Mouse (Mus musculus): ENCODE results near the gene Col2a1.

The Col2a1 gene

DNA sequence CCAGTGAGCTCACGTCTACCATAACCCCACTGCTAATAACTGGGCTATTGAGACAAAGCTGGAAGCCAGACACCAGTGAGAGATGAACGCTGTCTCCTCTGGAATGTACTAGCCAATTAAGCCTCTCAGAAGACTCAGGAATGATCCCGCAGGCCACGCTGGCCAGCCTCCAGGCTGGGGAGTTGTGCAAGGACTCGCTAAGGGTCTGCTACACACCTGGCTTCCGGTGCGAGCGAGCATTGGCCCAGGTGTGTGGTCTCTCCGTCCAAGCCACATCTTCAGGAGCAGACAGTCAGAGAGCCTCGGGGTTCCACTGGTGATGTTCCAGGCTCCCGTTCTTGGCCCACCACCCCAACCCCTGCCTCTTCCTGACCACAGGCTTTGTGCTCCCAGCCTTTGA lies 48.1 kb downstream of the Col2a1 start:
- DNase-seq = no peak

DNA sequence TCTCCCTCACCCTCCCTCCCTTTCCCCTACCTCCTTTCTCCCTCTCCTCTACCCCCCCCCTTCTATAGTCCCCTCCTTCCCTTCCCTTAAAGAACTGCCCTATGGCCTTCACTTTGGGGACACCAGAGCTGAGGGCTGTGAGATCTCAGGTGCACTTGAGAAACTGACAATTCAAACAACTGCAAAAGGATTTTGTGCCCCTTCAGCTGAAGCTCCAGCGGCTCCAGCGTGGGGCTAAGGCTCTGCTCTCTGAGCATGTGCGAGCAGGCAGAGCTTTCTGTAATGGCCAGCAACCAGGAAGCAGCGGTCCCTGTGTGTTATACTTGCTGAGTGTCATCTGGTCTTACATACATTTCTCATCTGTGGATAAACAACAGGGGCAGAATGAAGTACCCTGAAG lies 48.8 kb downstream of the Col2a1 start:
- no peak for DNase-seq

DNA sequence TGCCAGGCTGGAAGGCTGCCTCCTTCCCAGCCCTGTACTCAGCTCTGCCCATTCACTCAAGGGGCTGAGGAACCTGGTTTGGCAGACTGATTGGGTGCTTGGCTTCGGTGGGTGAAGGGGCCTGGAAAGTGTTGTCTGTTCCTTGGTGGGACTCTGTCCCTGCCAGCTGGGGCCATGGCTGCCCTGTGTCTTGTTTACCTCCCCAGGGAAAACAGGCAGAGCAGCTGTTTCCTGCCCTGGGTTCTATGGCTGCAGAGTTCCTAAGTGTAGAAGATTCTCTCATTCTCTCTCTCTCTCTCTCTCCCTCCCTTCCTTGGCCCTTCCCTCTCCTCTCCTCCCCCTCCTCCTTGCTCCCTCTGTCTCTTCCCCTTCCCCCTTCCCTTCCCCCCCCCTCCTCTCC lies 49.2 kb downstream of the Col2a1 start:
- no peak for DNase-seq

DNA sequence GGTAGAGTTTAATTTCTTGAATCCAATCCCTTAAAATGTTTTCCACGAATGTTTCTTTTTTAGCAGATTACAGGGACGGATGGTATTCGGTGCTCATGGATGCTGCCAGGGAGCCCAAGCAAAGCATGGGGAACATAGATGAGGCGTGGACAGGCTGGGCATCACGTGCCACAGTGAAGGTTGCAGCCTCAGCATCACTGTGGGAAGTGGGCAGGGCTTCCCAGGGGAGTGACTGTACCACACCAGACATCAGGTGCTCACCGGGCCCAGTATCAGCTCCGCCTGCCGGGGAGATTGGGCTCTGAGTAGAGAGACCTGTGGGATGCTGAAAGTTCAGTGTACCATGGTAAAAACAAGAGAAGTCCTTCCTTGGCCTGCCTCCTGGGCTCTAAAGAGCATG lies 49.8 kb downstream of the Col2a1 start:
- DNase-seq = no peak

DNA sequence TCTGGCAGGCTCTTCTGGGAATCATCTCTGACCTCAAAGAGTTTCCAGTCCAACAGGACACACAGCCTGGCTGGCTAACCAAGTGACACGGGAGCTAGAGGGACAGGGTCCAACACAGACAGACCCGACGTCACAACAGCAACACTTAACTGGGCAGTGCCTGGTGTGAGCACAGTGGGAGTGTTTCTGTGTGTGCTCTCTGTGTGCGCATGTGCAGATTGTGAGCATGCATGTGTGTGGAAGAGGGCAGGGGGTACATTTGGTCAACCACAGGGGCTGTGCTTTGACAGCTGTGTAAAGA lies 51.7 kb downstream of the Col2a1 start:
- DNase-seq = no peak

DNA sequence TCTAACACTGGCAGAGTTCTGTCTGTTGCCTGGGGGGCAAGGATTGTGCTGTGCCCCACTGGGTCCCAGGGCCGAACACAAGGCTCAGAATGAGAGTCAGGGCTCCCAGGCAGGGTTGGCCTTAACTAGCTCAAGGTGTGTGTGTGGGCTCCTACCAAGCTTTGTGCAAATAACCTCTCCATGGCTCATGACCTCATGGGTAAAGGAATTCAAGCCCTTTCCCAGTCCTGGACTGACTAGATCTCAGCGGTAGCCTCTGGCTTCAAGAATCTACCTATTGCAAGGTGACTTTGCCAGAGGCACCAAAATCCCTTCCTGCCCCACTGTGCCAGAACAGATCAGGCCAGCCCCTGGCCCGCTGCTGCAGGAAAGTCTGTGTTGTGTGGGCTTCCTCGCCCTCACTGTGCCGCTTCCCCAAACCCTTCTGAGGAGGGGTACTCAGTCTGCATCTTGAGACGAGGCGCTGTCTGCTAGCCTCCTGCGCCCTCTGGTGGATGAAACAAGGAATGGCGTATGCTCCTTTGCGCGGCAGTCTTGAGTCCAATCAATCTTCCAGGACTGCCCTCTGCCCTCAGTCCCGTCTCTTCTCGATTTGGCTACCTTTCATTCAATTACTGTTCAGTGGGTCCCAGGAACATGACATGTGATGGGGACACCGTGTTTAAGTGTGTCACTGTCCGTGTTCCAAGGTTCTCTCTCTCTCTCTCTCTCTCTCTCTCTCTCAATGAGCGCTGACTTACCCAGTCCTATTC lies 52.2 kb downstream of the Col2a1 start:
- DNase-seq = peak; percentile 62

DNA sequence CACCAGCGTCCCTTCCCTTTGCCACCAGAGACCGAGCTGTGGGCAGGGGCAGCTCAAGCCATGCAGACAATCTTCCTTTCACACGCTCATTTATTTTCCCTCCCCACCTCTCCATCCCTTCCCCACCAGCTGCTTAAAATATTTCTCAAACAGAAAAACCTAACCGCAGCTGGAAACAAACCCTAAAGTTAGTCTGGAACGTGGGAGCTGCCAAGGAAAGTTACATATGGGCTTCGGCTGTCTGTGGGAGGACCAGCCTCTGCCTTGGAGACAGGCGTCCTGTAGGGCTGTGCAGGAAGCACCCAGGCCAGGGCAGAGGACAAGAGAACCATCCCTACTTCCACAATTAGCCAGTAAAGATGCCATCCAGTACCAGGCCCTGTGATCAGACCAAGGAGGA lies 54.3 kb downstream of the Col2a1 start:
- no peak for DNase-seq

DNA sequence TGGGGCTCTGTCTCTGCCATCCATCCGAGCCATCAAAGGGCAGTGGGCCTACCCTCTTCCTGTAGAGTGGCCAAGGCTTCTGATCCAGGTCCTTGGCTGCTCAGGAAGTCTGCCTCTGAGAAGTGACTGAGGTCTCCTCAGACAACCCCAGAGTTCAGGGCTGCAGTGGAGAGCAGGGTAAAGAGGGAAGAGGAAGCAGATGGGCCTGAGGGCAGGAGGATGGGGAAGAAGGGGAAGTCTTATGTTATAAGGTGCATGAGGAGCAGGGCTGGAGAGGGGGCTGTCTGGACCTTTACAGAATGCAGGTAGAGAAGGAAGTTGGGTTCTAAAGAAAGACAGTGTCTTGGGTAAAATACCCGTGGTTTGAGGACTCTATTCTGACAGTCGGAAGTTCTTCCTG lies 54.8 kb downstream of the Col2a1 start:
- DNase-seq = no peak

DNA sequence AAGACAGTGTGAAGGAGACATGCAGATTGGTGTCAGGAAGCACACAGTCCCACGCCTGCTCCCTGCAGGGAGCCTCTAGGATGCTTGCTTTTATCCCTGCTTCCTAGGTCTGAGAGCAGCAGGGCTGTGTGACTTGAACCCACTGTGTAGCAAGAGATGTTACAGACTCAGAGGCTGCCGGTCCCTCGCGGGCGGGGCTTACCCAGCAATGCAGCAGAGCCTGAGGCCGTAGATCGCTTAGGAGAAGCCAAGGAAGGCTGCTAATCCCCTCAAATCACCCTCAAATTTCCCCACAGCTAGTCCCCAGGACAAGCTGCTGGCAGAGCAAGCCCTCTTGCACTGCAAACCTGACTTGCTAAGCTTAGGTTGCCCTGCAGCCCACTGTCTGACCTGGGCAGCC lies 55.8 kb downstream of the Col2a1 start:
- DNase-seq = no peak

DNA sequence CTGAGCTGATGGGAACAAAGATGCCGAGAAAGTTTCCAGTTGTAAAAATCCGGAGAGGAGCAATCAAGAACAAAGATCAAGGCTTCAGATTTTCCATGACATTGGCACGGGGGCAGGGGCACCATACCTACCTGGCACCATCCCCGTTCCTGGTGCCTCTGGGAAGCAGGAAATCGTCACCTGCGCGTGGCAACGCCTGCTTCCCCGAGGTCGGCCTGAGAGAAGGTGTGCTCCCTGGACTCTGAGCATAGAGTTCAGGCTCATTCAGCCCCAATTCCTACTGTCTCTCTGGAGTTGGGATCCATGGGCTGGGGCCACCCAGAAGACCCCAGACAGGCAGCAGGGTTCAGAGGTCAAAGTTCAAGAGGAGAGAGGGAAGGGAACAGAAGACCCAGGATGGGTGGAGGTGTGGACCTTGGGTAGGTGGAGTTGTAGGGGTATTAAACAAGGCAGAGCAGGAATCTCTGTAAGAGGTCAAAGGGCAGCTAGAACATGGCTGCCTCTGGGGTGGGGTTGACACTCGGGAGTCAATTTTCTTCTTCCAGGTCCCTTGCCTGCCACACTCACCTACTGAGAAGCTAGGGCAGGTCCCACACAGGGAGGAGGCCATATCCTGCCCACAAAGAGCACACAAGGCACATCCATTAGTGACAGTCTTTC lies 58.7 kb downstream of the Col2a1 start:
- DNase-seq = no peak

DNA sequence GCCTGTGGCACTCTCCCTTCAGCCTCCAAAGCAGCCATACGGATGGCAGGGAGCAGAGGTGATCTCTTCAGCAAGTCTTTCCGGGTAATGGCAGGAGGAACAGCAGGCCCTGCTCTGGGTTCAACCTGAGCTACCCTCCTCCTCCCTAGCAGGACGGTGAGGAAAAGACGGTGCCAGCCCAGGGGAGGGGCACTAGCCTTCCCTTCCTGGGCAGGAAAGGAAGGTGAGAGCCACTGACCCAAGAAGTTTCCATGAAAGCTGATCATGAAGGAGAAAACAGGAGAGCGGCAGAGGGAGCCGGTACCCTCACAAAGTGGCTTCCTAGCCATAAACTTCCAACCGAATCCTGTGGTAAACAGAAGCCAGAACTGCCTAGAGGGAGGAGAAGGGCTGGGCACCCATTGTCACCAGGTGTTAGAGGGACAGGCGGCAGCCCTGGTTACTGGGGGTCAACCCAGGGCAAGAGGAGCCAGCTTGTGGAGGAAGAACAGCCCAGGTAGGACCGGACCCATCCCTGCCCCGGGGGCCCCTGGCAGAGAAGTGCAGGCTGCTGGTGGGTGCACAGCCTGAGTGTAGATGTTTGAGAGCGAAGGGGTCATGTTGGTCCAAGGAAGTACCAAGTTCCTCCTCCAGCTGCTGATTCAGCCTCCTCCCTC lies 59.4 kb downstream of the Col2a1 start:
- no peak for DNase-seq

DNA sequence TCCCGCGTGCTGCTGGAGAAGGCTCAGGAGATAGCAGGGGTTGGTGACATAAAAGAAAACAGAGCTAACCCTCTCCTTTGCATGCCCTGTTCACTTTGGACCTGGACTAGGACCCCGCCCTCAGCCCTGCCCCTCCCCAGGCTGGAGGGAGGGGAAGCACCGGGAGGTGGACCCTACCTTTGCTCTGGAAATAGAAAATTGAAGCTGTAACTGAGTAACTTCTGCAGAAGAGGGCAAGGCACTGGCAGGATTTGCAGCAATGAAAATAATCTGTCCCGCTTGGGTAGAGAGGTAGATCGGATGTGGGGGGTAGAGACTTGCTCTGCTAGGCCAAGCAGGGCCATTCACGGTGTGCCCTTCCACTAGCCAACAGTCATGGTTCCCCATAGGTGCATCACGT lies 61.1 kb downstream of the Col2a1 start:
- no peak for DNase-seq

DNA sequence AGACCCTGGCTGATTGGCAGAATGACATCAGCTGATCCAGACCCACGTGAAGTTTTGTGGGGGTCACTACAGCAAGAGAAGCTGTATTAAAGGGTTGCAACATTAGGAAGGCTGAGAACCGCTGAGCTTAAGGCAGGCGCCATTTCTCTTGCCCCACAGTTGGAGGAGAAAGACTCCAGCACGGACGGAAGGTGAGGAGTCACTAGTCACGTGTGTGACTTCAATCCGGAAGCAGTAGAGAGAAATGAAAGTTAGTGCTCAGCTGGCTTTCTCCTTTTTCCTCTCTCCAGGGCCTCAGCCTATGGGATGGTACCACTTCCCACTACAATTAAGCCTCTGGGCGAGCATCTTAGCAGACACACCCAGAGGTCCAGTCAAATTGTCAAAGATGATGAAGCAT lies 62.0 kb downstream of the Col2a1 start:
- no peak for DNase-seq

DNA sequence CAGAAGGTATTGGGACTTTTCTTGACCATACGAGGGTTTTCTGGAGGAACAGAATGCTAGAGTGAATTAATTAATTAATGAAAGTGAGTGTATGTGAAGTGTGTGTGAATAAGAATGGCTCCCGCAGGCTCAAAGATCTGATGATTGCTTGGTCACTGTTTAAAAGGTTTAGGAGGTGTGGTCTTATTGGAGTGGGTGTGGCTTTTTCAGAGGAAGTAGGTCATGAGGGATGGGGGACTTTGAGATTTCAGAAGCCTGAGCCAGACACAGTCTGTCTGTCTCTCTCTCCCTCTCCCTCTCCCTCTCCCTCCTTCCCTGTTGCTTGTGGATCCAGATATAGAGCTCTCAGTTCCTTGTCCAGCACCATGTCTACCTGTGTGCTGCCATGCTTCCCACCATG lies 63.2 kb downstream of the Col2a1 start:
- DNase-seq = no peak

DNA sequence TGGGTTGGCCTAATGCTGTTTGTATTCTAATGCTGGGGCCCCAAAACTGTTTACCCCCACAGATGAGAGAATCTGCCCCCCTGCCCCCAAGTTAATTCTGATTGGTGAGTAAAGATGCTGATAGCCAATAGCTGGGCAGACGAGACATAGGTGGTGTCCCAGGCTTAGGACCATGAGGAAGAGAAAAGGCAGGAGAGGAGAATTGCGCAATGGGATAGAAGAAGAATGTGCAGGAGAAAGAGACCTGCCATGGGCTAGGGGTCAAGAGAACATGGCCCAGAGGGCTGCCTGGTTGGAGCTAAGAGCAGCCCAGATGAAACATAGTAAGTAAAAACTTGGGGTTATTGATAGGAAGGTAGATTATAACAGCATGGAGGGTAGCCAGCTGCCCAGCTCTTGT lies 64.4 kb downstream of the Col2a1 start:
- no peak for DNase-seq

DNA sequence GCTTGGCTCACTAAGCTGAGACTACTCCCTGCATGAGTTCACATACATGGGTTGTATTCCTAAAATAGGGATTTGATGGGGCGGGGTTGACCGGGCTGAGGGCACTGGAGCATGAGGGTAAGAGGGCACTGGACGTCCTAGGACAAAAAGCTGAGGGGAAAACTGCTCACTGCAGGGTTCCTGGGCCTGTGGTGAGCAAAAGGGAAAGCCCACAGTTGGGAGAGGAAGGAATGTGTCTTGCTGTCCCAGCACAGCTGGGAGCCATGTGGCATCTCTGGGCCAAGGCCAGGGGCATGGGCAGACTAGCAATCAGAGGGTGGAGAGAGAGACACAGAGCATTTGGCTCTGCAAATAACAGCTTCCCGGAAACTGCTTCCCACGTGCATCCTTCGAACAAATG lies 65.9 kb downstream of the Col2a1 start:
- no peak for DNase-seq

DNA sequence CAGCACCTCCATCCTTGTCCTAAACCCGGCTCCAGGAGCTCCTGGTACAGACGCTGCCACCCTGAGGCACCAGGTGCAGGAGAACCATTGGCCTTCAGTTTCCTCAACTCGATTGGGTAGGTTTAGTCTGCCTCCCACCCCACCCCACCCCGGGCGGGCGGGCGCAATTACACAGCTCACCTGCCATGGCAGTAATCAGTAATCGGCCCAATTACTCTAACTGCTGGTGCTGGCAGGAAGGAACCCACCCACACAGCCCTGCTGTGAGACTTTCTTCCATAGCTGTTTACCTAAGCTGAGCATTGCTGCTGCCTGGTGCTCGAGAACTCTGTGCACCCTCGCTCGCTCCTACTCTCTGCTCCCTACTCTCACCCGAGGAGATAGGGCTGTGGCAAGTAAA lies 72.1 kb downstream of the Col2a1 start:
- no peak for DNase-seq

DNA sequence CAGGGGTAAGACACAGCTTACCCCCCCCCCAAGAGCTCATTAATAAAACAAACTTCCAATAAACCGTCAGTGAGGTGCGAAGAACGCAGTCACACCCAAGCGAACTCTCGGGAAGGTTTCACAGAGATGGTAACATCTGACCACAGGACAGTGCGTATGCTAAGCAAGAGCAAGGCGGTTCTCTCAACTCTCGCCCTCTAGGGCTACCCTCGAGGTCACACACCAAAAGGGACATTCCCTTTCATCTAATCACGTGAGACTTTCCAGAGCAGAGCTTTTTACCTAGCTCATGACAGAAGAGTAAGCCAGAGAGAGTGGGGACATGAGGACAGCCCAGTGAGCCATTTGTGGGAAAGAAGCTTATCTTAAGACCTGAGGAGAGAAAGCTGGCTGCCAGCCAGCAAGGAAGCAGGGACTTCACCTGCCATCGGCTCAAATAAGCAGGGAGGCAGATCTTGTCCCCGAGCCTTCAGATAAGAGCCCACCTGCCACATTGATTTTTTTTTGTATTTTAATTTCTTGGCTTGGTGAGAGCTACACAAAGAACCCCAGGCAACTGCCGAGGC lies 75.2 kb downstream of the Col2a1 start:
- DNase-seq = no peak

DNA sequence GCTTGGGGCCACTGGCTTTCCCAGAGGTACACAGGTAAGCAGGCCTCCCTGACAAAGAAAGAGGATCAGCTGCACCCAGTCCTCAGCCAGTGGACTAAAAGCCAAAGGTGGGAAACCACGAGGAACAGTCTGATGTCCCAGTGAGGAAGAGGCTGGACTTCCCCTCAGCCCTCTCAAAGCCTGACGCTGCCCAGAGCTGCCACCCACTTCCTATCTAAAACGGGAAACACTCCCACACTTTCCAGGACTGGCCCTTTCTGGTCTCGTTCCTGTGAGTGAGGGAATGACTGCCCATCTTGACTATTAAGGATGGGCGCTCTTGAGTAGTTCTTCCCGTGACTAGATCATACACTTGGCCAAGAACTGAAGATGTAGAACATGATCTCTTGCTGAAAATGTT lies 76.7 kb downstream of the Col2a1 start:
- no peak for DNase-seq

DNA sequence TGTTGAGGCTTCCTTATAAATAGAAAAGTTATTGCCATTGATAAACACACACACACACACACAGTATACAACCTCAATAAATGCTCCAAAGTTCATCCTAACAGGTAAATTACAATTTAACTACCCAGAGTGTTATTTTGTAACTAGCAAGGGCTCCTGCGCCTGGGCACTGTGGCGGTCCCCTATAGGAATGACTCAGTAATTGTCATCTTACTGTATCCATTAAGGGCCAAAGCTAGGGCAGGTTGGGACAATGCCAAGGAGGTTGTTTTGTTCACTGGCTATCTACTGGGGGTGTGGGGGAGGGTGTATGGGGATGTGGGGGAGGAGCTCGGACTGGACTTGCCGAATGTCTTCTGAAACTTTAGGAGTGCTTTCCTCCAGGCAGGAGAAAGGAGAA lies 77.5 kb downstream of the Col2a1 start:
- no peak for DNase-seq

Data from liver (tissue).